Mouse (Mus musculus): ENCODE data around the gene Nudt1.

DNA sequence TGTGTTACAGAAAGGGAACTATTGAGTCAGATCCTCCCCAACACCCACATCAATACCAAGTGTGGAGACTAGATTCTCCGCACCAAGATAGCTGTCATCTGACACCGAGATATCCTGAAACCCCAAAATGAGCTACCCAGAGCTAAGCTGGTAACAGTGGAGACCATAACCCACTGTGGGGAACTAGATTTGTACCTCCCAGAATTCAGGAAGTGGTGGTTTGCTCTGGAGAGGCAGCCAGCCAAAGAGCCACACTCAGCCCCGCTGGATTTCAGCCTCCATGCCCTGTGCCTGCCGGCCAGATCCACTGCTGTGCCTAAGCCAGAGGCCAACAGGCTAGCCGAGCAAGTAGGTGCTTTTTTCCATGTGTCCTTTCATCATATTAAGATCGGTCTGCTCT lies 57.8 kb downstream of the Nudt1 start:
- TF ChIP-seq CTCF (IDR thresholded peaks at IDR 0.05; ENCODE audit: extremely low read depth, insufficient read depth, insufficient read length, insufficient replicate concordance) (no peak), POLR2A (IDR thresholded peaks at IDR 0.05; ENCODE audit: low read depth, low read length) (no peak)
